Mouse (Mus musculus): ENCODE measurements around the gene Tmem203.

Gene Tmem203

DNA sequence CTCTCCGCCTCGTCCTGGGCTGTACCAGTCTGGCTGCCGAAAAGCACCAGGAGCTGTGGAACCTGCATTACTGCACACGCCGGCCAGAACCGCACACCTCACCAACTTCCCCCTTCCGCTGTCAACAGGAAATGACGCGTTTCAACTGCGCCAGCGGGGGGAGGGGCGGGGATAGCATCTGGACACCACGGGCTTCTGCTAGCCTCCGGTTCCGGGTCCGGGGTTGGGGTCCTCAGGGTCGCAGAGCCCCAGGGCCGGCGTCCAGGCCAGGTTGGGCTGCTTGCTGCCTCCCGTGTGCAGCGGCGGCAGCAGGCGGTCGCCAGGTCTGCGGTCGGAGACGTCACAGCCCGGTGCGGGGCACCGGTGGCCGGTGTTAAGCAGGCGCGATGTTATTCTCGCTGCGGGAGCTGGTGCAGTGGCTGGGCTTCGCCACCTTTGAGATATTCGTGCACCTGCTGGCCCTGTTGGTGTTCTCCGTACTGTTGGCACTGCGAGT lies at the start of gene Tmem203:
Gene Tmem203, plus strand, starts transcription at position 156 of the 496 bp plus-strand sequence.
- DNase-seq: peak; percentile 93 to 94

- no peak for DNase-seq
These were observed 47.6 kb upstream of the Tmem203 start for GRCm38 (mm10) chr2:25207593-25207992.

DNA sequence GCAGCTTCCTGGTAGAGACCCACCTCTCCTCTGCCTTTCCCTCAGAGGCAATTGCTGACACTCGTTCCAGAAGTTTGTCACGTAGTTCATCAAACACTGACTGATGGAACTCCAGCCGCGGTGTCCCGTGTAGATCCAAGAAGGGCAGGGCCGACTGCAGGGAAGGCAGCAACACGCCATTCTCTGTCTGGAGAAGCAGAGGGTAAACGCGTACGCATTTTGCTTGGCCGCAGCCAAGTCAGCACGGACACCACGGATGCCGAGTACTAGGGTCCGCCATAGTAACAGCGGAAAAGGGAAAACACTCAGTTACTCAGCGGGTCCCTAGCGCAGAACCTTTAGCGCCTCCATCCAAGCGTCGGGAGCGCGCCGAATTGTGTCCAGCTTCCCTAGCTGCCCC lies 44.6 kb upstream of the Tmem203 start:
- DNase-seq: no peak

GRCm38 (mm10) chr2:25211121-25211670 lies 44.0 kb upstream of the Tmem203 start, which contains the start of gene Nelfb:
Gene Nelfb (minus strand): TSS chr2:25211489.
- DNase-seq: peak; percentile 93 to 94

DNA sequence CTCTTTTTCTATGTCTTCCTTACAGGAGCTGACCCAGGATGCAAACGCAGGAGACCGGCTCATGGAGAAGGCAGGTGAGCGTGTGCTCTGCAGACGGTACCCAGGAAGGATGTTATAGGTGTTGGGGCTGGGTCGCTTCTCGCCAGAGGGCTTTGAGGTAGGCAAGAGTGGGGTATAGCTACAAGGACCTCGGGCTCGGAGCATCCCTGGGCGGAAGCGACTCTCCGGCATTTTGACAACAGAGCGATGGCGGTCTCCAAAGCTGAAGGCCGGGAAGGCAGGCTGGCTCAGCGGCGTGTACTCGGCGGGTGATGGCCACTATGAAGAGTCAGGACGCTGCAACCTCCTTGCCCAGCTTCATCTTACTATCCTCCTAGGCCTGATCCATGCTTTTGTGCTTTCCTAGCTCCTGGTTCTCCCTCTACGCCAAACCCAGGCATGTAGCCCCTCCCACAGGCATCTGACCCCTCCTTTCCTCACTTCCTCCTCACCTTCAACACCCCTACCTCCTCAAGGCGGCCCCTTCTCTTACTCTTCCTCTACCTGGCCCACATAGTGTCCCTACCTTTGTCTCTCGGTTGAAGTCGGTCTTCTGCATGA lies 41.9 kb upstream of the Tmem203 start:
- DNase-seq: no peak

DNA sequence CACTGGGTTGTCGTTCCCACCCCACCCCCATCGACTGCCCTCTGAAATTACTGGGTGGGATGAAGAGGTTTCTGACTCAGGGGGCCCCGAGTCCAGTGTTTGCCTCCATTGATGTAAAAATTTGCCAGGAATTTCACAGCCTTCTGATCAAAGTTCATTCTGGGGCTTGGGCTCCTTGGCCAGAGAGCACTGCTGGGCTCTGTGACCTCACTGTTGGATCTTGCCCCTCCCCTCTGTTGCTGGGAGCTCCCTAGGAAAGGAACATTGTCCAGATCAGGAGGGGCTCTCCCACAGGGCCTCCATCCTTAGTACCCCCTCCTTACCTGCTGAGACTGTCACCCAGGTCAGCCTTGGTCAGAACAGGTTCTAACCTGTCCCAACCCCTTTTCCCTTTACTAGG lies 40.8 kb upstream of the Tmem203 start, which contains the start of gene Stpg3:
Gene Stpg3, minus strand, starts transcription at position 194 of the 400 bp plus-strand sequence.
- DNase-seq: no peak

GRCm38 (mm10) chr2:25217666-25218065 lies 37.6 kb upstream of the Tmem203 start:
- DNase-seq: no peak

DNA sequence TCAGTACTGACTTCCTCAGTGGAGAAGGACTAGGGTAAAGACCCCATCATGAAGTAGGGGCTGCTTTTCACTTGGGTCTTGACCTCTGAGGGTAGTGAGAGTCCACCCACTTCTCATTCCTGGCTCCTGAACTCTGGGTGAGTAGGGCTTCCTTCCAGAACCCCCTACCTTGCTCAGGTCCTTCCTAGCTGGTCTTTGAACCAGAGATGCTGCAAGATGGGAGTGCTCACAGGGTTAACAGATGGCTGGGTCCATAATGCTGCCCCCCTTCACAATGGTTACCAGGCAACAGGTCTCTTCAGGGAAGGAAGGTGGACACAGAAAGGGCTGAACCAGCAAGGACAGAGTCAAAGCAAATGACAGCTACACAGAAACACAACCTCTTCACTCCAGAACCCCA lies 36.8 kb upstream of the Tmem203 start, which contains the start of gene Fam166a:
Gene Fam166a, plus strand, starts transcription at position 301 of the 400 bp plus-strand sequence.
- no peak for DNase-seq

- DNase-seq: no peak
These were observed 33.9 kb upstream of the Tmem203 start for GRCm38 (mm10) chr2:25221331-25221772.

DNA sequence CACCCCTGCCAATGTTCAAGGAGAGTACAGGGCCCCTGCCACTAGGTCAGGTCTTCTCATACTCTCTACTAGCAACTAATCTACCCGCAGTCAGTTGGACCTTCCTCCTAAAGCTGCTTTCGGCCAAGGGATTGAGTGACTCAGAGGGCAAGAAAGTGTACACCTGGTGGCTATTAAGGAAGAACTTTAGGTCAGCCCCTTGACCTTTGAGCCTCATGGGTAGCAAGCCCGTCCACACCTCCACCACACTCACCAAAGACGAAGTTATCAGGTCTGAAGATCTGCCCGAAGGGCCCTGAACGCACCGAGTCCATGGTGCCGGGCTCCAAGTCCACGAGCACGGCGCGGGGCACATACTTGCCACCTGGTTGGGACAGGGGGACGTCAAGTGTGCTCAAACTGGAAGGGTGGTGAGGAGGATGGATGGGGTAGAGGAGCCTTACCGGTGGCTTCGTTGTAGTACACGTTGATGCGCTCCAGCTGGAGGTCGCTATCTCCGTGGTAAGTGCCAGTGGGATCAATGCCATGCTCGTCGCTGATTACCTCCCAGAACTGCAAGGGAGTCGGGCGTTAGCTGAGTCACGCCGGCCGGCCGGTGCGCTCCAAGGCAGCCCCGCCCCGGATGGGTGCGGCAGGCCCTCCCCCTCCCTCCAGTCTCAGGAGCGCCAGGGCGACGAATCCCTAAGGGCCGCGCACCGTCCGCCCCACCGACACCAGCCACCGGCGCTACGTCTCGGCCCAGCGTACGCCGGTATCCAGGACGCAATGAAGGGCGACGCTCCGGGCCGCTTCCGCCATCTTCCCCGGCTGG lies 31.4 kb upstream of the Tmem203 start:
- peak in 1 of 2 experiments; percentile 79 for DNase-seq

DNA sequence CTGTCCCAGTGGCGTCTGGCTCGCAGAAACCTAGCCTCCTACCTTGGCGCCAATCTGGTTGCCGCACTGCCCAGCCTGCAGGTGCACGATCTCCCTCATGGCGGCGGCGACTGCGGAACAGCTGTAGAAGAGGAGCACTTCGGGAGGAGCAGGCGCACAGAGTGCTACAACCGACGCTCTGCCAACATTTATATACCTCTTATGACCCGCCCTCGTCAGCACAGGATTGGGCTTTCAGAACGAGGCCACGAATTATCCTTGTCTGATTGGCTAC lies 30.8 kb upstream of the Tmem203 start, which contains the start of gene Tubb4b:
Gene Tubb4b, minus strand, starts transcription at position 211 of the 274 bp plus-strand sequence.
- no peak for DNase-seq

DNA sequence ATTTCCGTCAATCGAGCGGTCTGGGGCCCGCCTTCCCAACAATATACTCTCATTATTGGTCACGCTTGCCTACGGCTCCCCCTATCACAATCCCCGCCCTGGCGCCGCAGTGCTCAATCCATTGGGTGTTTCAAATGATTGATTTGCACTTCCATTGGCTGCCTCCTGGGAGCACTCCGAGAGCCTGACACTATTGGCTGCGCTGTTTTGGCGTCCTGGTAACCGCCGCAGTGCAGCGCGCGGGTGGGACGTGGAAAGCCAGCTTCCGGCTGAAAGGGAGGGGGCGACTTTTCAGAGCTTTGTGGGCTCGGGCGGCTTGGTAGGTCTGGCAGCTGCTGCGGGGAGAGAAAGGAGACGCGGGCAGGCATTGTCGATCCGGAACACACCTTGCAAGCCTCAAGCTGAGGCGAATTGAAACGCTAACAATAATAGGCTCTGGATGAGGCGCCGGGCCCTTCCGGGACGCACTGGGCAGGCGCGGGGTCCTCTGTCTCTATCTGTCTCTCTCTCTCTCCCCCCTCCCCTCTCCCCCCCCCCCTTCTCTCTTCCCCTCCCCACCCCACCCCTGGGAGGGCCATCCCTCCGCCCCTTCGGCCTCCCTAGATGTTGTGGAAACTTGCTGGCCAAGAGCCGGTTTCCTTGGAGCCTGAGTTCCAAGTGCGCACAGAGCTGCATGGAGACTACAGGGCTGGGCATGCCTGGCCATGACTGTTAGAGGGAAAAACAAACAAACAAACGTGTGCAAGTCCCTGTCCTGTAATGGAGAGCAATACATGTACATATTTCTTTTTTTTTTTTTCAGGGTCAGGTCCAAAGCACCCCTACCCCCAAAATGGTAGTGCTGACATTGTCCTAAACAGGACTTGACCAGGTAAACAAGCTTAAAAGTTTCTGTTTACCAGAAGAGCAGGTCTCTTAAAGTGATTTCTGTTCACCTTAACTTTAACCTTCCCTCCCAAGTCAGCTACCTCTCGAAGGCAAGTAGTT lies 30.2 kb upstream of the Tmem203 start:
- DNase-seq: peak; percentile 94 to 97

GRCm38 (mm10) chr2:25225811-25226379 lies 29.3 kb upstream of the Tmem203 start:
- no peak for DNase-seq

GRCm38 (mm10) chr2:25226864-25227263 lies 28.4 kb upstream of the Tmem203 start:
- no peak for DNase-seq

DNA sequence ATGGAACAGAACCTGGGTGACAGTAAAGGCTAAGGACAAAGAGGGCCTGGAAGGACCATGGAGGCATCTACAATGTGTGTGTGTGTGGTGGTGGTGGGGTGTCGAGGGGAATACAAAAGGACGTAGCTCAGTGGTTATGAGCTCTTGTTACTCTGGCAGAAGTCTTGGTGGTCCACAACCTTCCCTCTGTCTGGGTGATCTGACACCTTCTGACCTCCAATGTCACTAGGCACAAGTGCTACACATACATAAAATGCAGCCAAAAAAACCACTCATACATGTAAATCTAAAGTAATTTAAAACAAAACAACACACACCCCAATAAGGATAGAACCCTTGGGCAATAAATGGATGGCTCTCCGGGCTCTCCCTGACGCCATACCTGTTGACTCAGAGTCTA lies 27.8 kb upstream of the Tmem203 start:
- DNase-seq: no peak

DNA sequence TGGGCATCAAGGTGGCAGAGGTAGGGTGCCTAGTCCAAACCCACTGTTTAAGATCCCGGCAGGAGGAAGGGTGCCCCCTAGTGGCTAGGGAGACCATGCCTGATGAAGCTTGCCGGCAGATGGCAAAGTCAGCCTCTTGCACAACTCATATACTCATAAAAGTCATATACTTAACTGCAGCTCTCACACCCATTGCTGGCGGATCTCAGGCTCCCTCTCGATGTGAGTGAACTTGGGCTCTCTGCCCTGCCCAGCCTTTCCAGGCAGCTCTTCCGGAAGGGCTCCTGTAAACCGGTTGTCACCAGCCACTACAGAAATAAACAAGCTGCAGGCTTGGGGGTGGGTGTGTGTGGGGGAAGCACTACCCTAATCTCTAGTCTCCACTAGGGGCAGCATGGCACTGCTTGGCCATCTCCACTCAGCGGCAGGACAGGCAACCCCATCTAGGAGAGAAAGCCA lies 26.8 kb upstream of the Tmem203 start:
- DNase-seq: peak; percentile 91

DNA sequence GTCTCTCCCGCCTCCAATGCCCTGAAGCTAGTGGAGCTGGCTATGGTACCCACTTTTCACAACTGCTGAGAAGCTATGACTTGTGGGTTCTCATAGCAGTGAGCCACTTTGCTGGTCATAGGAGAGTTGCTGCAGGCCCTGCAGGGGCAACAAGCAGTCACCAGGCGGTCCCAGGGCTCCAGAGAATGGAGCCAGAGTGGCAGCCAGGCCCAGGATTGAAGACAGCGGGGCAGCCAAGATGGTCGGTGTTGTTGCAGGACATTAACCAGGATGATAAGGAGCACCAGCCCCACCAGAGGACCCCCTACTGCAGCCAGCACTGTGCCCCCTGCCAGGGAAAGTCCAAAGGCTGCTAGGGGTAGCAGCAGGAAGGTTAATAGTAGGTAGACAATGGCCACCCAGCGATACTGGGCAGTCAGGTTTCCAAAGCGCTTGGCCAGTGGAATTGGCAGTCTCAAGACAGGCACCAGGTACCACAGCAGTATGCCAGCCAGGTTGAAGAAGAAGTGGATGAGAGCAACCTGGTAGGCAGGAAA lies 26.2 kb upstream of the Tmem203 start:
- no peak for DNase-seq

DNA sequence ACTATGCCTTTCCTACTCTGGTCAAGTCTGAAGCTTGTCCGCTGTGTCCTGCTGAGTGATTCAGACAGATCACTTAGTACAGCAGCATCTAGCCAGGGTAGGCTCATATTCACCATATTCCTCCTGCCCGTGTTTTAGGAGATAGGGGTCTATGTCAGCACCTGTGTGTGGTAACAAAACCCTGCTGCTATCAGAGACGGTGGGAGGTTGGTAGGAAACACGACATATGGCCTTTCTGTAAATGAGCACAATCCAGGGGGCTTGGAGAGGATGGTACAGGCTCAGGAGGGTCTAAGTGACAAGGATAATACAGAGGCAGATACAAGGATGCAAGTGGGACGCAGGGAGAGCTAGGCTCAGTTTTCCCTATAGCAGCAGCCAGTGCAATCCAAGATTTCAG lies 25.7 kb upstream of the Tmem203 start:
- no peak for DNase-seq

GRCm38 (mm10) chr2:25230581-25230980 lies 24.7 kb upstream of the Tmem203 start:
- DNase-seq: no peak

DNA sequence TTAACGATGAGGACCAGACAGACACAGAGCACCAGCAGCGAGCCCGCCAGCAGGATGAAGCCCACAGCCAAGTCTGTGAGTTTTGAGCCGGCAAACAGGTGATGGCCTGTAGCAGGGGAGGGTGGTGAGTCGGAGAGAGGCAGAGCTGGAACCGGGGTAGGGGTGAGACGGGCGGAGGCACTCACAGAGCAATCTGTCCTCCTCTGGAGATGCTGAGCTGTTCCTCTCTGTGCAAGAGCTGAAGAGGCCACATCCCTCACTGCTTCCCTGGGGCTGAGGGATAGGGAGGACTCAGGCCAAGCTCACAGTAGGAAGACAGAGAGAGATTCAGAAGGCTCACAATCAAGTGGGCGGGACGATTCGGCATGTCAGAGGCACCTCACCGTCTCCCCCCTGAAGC lies 24.2 kb upstream of the Tmem203 start:
- no peak for DNase-seq

GRCm38 (mm10) chr2:25233421-25233820 lies 21.8 kb upstream of the Tmem203 start:
- peak; percentile 20 to 22 for DNase-seq

DNA sequence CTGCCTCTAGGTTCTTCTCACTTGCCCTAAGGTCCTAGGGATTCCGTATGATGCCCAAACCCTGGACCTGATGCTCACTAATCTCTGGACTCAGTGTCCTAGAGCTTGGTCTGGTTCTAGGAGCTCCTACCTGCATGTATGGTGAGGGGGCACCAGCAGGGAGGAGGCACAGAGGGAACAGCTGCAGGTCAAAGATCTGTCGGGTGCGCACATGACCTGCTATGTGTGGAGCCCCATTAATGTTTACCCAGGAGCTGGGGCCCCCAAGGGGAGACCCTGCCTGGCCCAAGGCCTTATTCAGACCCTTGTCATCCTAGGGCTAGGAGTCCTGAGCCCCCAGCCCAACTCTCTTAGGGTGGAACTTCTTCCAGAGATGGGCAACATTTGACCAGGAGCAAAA lies 21.2 kb upstream of the Tmem203 start, which contains the start of gene Slc34a3:
Gene Slc34a3, minus strand, starts transcription at position 315 of the 400 bp plus-strand sequence.
- no peak for DNase-seq

All from B cell, adult 2 months (primary cell).